Mouse (Mus musculus): ENCODE results near the gene Irf3.

DNA sequence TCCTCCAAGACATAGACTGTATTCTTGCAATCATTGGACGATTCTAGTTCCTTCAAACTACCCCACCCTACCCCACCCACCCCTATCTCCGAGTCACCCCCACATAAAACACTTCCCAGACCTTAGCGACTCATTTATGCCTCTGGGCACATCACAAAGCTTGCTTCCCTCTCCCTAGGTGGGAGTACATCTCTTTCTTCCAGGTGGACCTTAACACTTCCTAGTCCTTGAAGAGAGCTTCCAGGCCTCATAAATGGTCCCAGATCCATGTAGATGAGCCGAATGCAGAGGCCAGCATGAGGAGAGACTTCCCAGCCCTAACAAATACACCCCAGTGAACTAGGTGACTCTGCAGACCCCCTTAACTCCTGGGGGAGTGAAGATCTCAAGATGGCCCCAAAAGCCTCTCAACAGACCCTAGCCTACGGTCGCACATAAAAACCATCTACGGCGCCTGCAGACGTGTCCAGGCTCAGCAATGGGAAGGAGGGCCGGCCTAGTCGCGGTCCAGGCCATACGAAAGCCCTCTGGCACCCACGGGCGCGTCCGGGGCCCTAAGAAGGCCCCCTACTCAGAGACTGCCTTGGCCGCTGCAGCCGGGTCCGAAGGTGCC lies 18.0 kb downstream of the Irf3 start:
- TF ChIP-seq CTCF (IDR thresholded peaks at IDR 0.05; ENCODE audit: control insufficient read depth, insufficient read depth, low read length) = no peak
- no peak for TF ChIP-seq POLR2A (IDR thresholded peaks at IDR 0.05; ENCODE audit: borderline replicate concordance, control insufficient read depth, low read depth, low read length)

Measured in bone marrow, adult 2 months (tissue).